Mouse (Mus musculus): ENCODE measurements around the gene Diras1.

Gene Diras1

GRCm38 (mm10) chr10:81028219-81028618, 2.8 kb upstream of the Diras1 start:
- no peak for DNase-seq (ENCODE audit: low read depth)

GRCm38 (mm10) chr10:81027331-81027730, 1.9 kb upstream of the Diras1 start:
- peak; percentile 62 for DNase-seq (ENCODE audit: low read depth)

- no peak for DNase-seq (ENCODE audit: low read depth)
Measured at GRCm38 (mm10) chr10:81026857-81027256, 1.4 kb upstream of the Diras1 start.

- no peak for DNase-seq (ENCODE audit: low read depth)
Measured at GRCm38 (mm10) chr10:81025047-81025621, 328 bp downstream of the Diras1 start.

- no peak for DNase-seq (ENCODE audit: low read depth)
Measured at GRCm38 (mm10) chr10:81024346-81024937, 1.0 kb downstream of the Diras1 start.

GRCm38 (mm10) chr10:81022744-81023143, 2.7 kb downstream of the Diras1 start:
- DNase-seq (ENCODE audit: low read depth): no peak

- DNase-seq (ENCODE audit: low read depth): no peak
Measured at GRCm38 (mm10) chr10:81021547-81022110, 3.8 kb downstream of the Diras1 start.

GRCm38 (mm10) chr10:81020207-81020606, 5.3 kb downstream of the Diras1 start:
- DNase-seq (ENCODE audit: low read depth): no peak

- DNase-seq (ENCODE audit: low read depth): no peak
Measured at GRCm38 (mm10) chr10:81019687-81020086, 5.8 kb downstream of the Diras1 start.

- no peak for DNase-seq (ENCODE audit: low read depth)
Measured at GRCm38 (mm10) chr10:81018326-81018725, 7.1 kb downstream of the Diras1 start.

- DNase-seq (ENCODE audit: low read depth): no peak
Measured at GRCm38 (mm10) chr10:81016645-81017044, 8.8 kb downstream of the Diras1 start.

GRCm38 (mm10) chr10:81015666-81016065, 9.8 kb downstream of the Diras1 start:
- no peak for DNase-seq (ENCODE audit: low read depth)

- peak; percentile 94 for DNase-seq (ENCODE audit: low read depth)
Measured at GRCm38 (mm10) chr10:81014393-81015384, 10.8 kb downstream of the Diras1 start, which contains the start of gene Gng7. Gng7 (minus strand) TSS chr10:81014945.

- no peak for DNase-seq (ENCODE audit: low read depth)
Measured at GRCm38 (mm10) chr10:81010851-81011250, 14.6 kb downstream of the Diras1 start.

GRCm38 (mm10) chr10:81007240-81007639, 18.2 kb downstream of the Diras1 start:
- no peak for DNase-seq (ENCODE audit: low read depth)

- DNase-seq (ENCODE audit: low read depth): no peak
Measured at GRCm38 (mm10) chr10:81006005-81006677, 19.3 kb downstream of the Diras1 start.

- no peak for DNase-seq (ENCODE audit: low read depth)
Measured at GRCm38 (mm10) chr10:81001161-81001560, 24.3 kb downstream of the Diras1 start.

GRCm38 (mm10) chr10:81000197-81001062, 25.0 kb downstream of the Diras1 start:
- no peak for DNase-seq (ENCODE audit: low read depth)

GRCm38 (mm10) chr10:80999362-81000196, 25.9 kb downstream of the Diras1 start:
- peak; percentile 85 for DNase-seq (ENCODE audit: low read depth)

- DNase-seq (ENCODE audit: low read depth): no peak
Measured at GRCm38 (mm10) chr10:80998778-80999177, 26.7 kb downstream of the Diras1 start.

Data from fibroblast of lung, adult 2 months (primary cell).